Mouse (Mus musculus): ENCODE results near the gene Hps5.
"Not testable (repeated sequence)": the region's sequence is repeated elsewhere in the genome, so short reads cannot be mapped to it uniquely, and the experiment has no call there.

Hps5 gene

DNA sequence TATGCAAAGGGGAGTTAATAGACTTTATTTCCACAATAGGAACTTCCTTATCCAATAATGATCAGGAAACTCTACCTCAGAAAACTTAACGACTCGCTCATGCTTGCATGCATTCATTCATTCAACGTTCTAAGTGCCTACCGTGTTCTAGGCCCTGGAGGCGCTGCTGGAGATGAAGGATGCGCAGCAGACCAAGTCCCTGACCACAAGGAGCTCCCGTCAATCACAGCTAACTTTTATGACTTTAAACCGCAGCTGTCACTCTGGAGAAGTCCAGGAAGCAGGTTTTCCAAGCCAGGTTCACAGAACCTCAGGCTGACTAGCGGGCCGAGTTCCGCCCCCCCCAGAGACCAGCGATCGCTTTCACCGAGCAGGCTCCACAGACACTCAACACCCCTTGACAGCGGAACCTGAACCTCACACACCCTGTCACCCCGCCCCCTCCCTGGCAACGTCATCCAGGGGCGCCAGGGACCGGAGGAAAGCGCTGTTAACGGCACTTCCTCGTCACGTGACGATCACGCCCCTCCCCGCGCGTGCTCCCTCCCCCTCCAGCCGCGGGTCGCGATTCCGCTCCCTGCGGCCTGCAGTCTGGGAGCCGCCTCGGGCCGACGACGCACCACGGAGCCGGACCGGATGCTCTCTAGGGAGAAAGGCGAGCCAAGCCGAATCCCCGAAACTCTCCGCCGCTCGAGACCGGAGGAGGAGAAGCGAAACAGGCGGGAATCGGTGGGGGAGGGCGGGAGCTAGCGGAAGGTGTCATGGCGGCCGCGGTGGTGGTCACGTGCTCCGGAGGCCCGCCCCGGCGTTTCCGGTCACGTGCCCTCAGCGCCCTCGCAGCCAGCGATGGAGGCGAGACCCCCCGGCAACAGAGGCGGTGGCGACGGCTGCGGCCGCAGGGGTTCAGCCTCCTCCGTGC is at the start of gene Hps5, which contains the start of gene Gtf2h1:
TSS of gene Hps5 (minus strand) at position 778 of the 919 bp plus-strand sequence.
TSS of gene Gtf2h1 (plus strand) at position 817 of the 919 bp plus-strand sequence.
- DNase-seq: peak; percentile 98

DNA sequence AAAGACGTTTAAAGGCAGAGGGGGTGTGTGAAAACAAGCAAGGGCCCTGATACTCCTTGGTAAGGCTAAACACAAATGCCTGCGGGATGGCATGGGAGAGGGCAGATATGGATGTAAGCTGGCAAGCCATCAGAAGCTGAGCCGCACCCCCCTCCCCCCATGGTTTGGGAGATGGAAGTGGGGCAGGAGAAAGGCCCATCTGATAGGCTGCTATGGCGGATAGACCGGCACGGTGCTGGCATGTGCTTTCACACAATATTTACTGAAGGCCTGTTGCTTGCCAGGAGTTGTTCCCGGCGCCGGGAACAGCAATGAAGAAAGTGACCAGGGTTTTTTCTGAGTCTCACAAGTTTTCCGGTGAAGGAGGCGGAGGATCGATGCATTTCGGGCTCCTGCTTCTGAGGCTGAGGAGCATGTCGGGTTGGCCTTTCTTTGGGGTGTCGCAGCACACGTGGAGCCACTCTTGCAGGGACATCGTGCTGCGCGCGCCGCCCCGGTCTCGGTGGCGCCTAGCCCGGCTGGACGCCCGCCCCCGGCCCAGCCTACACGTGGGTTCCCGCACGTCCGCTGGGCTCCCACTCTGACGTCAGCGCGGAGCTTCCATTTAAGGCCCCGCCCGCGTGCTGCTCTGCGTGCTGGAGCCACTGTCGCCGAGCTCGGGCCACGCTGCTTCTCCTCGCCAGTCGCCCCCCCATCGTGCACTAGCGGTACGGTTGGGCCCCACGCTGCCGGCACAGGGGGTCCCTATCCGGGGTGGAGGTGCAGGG is 49.5 kb upstream of the Hps5 start:
- peak; percentile 97 for DNase-seq

DNA sequence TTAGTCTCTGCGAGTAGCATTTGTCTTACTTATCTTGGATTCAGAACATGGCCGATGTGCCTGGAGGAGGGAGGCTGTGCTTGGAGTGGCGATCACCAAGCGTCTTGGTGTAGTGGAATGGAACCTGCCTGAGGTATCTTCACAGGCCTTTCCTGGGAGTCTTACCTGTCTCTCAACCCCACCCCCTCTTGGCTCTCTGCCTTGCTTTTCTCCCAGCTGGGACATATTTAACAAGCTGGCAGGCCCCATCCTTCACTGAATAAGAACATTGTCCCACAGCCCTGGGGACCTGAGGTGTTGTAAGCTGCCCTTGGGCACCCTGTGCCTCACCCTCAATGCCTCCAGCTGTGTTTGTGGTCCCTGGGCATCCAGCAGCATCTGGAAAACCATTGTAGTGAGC is 47.7 kb upstream of the Hps5 start:
- DNase-seq: no peak

DNA sequence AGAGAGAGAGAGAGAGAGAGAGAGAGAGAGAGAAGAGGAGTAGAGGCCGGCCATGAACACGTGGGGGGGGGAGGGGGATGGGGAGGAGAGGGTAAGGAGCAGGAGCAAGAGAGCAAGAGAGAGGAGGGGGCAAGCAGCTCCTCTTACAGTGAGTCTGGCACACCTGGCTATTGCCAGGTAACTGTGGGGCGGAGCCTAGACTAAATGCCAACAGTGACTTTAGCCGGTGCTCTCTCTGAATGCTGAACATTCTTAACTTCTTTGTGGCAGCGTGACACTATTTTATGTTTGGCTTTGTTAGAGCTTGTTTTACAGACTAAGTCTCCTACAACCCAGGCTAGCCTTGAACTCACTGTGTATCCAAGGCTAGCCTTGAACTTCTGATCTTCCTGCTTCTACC is 46.4 kb upstream of the Hps5 start:
- no peak for DNase-seq

DNA sequence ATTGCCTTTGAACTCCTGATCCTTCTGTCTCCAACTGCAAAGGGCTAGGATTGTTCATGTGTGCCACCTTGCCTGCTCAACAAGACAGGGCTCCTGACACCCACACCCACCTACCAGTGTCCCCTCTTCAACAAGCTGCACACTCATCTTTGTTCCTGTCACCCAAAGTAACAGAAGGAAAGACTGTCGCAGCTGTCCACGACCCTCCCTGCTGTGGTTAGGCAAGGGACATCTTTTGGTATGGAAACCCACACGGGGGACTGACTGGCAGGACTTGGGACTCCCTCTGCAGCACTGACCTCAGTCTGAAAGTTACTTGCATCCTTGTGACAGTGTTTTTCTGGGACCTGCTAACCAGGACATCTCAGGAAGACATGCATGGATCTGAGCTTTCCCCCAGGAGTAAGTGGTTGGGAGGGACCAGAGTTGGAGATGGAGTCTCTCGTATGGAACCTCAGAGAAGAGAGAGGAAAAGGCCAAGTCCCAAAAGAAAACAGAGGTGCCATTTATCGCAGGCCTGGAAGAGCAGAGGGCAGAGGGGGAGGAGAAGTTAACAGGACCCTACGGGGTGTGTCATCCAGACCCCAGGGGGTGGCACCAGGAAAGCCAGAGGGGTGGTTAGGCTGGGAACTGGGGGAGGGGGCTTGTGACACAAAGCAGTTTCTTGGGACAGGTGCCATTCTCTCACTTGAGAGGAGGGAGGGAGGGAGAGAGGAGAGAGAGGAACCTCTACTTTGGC is 45.1 kb upstream of the Hps5 start, which contains the start of gene Ldha:
TSS of gene Ldha (plus strand) at position 689 of the 739 bp plus-strand sequence.
- no peak for DNase-seq

DNA sequence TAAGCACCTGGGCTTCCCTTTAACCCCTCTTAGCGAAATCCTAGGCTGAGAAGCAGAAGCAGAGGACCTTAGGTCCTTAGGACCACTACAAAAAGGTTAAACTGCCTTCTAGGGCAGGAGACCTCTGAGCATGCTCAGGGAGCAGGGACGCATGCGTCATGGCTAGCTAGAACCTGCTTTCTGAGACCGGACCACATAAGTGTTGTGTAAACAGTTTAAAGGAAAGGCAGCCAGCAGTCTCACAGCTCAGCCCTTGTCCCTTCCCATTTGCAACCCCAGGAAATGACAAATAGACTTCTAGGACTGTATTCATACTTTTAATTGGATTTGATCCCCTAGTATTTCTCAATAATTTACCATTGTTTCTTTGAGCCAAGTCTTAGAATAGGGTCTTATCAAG is 44.5 kb upstream of the Hps5 start:
- DNase-seq: no peak

DNA sequence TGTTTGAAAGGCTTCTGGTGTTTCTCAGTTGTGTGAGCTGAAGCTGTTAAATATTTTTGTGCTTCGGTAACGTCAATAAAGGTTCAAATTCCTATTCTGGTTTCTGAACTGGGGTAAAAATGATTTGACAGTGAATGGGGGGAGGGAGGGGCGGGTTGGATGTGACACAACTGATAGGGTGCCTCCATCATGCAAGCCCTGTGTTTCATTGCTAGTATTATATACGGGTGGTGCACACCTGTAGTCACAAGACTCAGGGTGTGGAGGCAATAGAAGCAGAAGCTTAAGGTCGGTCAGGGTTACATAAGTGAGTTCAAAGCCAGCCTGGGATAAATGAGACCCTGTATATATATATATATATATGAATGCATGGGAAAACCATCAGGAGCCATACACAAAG is 44.0 kb upstream of the Hps5 start:
- no peak for DNase-seq

DNA sequence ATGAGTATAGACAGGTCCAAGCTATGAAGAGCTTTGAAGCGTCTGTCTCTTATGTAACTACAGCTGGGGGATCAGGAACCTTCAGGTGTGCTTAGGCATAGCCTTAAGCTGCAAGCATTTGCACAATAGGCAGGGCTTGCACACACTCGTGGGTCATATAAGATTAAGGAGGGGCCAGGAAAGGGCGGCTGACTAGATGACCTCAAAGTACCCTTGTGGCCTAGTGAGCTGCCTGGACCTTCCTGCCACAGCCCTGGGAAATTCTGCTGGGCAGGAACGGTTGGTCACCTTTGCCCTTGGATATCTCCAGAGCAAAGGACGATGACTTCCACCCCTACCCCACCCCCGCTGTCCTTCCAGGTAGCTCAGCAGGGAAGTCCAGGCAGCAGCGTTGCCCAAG is 43.6 kb upstream of the Hps5 start:
- no peak for DNase-seq

DNA sequence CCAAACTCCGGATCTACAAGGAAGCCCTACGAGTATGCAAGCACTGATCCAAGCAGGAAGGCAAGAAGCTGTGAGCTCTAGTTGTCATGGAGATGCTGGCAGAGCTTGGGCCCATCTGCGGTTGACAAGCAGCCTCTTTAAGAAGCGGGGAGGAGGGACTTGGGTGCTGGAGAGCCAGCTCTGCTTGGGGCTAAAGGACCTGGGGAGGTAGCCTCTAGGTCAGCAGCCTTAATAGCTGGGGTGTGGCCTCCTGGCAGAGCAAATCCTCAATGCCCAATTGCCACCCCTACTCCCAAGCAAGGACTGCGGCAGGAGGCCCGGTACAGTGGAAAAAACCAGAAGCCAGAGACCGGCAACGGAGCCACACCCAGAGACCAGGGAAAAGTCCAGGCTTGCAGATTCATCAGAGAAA is 43.0 kb upstream of the Hps5 start:
- peak; percentile 73 for DNase-seq

DNA sequence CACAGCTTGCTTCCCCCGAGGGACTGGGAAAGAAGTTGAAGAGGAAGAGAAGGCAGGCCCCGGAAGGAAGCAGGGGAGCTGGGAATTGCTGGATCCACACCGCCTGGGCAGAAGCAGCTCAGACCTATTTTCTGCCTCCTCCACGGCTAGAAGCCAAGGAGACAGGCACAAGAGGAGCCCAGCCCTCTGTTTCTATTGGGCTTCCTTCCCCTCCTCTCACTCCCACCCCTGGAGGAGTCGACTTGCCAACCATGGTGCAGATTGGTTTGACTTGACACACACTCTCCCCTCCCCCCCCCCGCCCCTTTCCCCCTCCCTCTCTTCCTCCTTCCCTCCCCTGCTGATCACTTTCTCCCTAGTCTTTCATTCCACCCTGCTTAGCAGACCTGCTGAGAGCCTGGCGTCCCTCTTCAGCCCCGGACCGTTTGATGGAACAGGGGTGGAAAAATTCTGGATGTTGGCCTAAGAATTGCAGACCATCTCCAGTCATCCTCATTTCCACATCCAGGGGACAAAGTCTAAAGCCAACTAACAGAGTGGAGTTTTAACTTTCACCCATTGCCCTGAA is 42.3 kb upstream of the Hps5 start:
- peak; percentile 29 for DNase-seq

DNA sequence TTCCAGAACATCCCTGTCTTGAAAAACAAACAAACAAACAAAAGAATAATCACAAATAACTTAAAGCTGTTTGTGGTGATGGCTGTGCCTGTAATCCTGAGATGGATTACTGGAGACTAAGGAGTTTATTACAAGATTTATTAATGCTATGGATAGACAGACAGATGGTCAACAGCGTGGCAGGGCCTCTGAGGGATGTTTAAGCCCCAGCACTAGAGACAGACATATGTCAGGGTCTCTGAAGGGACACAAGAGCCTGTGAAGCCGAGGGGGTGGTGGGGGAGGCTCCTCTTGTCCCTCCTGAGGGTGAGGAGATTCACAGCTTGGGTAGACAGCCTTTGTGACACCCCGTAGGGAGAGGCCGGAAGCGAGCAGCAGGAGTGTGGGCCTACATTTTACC is 41.2 kb upstream of the Hps5 start:
- DNase-seq: no peak

DNA sequence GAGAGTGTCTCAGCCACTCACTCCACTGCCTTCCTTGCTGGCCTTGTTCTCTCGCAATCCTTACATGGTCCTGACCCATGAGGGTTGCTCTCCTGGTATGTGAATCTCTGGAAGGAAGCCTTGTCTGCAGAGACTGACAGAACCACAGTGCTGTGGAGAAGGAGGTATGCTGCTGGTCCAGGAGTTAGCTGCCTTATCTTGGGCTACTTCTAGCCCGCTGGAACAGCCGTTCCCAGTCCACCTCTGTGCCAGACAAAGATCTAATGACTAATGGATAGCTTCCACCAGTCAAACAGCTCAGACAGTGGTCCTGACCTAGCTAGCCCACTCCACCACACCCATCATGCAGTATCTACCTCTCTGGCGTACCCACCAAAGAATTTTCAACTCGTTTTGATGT is 40.5 kb upstream of the Hps5 start:
- no peak for DNase-seq

DNA sequence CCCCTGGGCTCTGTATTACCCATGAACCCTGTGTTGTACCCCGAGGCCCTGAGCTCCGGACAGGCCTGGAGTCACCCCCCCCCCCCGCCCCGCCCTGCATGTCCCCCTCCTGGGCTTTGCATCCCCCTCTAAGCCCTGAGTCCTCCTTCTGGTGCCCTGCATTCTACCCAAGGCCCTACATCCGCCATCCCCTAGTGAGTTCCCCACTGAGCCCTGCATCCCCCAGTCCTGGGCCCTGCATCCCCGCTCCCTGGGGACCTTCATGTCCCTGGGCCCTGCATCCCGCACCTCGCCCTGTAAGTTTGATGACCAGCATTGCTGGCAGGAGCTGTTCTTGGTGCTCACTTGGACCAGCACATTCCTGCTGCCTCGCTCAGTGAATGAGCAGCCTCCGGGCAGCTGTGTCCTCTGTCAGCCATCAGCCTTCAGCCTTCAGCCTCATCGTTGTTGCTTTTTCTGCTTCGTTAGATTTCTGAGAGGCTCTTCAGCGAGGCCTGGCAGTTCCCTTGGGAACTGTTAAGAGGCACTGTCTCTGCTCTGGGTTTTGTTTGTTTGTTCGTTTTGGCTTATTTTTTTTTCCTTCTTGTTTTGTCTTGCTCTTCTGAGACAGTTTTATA is 39.2 kb upstream of the Hps5 start:
- no peak for DNase-seq

DNA sequence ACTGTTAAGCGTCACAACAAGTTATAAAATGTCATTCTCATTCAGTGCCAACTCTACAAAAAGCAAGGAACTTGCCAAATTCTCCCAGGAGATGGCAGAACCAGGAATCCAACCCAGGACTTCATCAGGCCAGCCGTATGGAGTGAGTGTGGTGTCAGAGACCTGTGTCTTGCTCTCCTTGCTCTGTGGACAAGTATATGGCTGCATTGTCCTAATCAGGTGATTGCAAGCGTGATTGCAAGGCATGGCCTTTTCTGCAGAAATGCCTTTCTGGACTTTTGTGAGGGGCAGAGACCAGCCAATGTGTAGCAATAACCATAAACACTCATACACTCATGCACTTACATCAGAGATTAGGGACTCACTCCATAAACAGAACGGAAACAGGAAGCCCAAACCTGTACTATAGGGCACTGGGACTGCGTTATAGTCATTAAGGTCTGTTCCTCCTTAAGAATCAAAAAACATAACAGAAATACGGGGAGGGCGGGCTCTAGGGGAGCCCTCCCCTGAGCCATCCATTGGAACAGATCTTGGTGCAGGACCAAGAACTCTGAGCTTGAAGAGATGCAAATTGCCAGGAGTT is 37.9 kb upstream of the Hps5 start:
- no peak for DNase-seq

DNA sequence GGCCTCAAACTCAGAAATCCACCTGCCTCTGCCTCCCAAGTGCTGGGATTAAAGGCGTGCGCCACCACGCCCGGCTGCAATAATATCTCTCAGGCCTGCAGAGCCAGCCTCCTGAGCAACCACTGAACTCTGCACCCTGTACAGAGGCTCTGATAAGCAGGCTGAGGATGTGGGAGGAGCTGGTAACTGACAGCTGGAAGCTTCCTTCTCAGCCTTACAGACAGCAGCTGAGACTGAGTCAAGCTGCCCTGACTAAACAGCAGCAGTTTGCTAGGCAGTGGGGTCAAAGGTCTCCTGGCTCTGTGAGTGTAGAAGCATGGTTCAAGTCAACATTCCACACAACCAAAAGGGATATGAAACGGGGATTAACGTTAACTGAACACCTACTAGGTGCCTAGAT is 37.4 kb upstream of the Hps5 start:
- DNase-seq: no peak

DNA sequence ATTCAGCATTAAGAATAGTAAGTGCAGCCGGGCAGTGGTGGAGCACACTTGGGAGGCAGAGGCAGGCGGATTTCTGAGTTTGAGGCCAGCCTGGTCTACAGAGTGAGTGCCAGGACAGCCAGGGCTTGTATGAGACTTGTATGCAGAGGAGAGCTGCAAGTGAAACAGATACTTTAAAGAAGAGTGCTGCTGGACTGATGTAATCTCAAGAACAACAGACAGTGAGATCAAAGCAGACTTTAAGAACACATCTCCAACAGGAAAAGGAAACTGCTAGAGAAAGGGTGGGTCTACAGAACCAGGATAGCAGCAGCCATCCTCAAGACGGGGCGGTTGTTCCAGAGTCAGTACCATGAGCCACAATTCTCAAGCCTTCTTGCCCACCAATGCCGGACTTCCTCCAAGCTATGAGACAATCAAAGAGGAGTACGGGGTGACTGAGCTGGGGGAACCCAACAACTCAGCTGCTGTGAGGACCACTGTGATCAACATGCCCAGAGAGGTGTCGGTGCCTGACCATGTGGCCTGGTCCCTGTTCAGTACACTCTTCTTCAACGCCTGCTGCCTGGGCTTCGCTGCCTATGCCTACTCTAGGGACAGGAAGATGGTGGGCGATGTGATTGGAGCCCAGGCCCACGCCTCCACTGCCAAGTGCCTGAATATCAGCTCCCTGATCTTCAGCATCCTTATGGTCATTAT is 36.4 kb upstream of the Hps5 start:
- DNase-seq: not testable (repeated sequence)

DNA sequence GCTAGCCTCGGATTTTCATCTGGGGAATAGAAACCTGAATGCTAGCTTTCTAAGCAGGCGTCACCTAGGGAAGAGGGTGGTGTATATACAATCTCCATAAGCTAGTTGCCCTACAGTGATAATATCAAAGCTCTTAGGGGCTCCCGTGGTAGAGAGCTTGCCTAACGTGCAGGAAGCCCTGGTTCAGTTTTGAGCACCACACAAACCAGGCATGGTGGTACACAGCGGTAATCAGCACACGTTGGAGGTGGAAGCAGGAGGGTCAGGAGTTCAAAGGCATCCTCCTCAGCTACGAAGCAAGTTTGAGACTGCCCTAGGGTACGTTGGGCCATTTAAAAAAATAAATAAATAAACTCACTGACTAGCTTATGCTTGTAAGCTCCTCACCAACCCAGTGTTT is 35.8 kb upstream of the Hps5 start:
- DNase-seq: no peak

DNA sequence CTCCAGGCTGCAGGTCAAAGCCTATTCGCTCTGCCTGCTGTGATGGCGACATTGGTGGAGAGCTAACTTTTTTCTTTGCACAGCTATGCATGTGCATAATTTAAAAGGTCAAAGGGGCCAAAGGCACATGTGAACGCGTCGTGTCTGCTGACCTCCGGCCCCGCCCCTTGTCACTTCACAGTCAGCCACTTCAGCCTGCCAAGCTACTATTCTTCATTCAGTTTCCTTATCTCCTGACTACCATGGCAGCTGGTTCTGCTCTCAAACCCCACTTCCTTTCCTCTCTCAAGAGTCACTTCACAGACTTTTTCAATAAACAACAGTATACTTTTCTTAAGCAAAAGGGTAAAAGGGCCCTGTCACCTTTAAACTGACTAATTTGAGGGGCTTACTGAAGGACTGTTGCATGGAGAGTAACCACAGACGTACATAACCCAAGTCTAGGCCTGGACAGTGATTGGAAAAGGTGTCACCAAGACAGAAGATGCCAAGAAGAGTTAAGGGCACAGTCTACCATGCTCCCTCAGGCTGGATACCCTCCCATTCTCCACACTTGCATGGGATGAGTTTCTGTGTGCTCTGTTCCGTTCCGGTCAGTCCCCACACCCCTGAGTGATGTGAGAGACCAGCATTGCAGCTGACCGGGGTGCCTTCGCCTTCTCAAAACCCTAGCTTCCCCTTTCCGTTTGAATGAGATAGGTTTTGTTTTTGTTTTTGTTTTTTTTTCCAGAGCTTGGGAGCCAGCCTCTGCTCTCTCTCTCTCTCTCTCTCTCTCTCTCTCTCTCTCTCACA is 35.1 kb upstream of the Hps5 start:
- DNase-seq: no peak

DNA sequence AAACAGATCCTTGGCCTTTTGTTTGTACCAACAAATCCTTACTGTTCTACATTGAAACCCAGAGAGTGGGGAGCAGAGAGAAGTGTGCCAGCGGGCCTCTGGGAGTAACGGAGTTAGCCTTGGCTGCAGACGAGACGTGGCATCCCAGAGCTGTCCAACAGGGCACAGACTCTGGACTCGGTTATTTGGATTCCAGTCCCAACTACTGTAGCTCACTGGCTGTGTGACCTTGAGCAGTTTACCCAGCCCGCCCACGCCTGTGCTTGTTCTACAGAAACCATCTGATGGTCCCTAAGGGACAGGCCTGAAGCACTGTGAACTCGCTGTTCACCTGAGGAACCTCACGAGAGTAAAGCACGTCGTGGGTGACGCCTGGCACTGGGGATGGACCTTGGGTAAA is 34.0 kb upstream of the Hps5 start:
- DNase-seq: no peak

DNA sequence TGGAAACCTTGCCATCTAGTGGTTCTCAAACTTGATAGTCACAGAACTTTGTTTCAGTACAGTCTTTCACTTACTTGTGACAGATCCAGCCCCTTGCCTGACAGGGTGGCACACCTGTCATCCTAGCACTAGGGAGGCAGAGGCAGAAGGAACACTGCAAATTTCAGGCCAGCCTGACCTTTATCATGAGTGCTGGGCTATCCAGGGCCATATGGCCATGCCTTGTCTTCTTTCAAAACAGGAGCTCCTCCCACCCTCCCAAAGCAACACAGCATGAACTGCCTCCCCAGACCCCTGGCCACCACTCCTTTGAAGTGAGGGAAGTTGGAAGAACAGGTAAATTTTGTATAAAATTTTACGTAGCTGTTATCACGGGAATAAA is 31.9 kb upstream of the Hps5 start:
- DNase-seq: no peak

Measured in right cerebral cortex, postnatal 4 days (tissue).